Mouse (Mus musculus) frontal cortex, adult (tissue): ENCODE data around the gene Gm7029.

Source experiments
- ATAC-seq: cut with Nextera tagmentation; 2 replicates; pipeline ENCODE4 v1.9.2; 2017; ENCODE audit warnings: mild to moderate bottlenecking, moderate library complexity, mixed read lengths; ENCODE audit not compliant: low TSS enrichment

Gm7029 gene

DNA sequence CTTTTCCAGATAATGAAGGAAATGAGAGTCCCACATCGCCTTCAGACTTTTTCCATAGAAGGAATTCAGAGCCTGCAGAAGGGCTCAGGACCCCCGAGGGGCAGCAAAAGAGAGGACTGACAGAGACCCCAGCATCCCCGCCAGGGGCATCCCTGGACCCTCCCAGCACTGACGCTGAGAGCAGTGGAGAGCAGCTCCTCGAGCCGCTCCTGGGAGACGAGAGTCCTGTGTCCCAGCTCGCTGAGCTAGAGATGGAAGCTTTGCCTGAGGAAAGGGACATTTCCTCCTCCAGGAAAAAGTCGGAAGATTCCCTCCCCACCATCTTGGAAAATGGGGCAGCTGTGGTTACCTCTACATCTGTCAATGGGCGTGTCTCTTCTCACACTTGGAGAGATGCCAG, 39.6 kb downstream of the Gm7029 start:
- no peak for ATAC-seq

DNA sequence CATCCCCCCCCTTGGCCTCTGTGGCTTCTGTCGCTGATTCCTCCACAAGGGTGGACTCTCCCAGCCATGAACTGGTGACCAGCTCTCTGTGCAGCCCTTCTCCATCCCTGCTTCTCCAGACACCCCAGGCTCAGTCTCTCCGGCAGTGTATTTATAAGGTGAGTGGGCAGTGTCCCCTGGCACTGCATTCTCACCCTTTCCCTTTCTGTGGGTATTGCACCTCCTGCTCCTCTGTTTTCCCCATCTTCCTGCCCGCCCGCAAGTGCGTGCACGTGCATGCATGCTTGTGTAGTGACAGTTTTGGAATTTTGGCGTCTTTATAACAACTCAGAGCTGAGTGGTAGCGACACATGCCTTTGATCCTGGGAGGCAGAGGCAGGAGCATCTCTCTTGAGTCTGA, 40.3 kb downstream of the Gm7029 start:
- ATAC-seq: no peak

DNA sequence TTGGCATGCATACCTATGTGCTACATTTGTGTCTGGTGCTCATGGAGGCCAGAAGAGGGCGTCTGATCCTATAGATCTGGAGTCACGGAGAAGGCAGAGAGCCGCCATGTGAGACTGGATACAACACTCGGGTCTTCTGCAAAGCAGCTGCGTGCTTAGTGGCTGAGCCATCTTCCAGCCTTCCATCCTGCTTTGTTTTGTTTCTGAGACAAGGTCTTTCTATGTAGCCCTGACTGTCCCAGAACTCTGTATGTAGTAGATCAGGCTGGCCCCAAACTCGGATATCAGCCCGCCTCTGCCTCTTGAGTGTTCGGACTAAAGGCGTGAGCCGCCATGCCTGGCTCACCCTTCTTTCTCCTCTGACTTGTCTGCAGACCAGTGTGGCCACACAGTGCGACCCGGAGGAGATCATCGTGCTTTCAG, 41.3 kb downstream of the Gm7029 start:
- ATAC-seq: no peak

DNA sequence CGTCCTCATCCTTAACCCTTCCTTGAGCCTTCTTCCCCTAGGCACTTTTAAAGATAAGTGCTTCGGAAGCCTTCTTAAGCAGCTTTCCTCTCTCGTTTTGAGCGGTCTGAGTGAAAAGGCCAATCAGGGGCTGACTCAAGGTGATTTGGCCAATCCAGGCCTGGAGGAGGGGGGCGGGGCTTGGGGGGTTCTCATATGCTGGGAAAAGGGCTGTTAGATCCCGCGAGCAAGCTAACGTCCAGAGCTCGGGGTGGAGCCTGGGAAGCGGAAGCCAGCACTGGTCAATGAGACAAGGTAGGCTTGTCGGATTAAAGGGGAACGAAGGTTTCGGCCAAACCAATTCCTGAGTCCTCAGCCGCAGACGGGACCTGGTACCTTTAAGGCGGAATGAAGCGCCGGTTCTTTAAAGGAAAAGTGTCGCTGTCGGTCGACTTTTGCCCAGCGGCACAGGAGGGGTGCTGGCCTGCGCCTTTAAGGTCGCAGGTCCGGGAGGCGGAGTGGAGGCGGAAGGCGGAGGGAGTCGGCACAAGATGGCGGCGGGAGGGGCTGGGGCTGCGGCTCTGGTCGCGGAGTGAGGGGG, 42.1 kb downstream of the Gm7029 start, which contains the start of the genes Tapbp and Zbtb22:
Gene Tapbp (plus strand): TSS at position 229 of the 580 bp plus-strand sequence.
Gene Zbtb22 (plus strand): TSS at position 234 of the 580 bp plus-strand sequence.
- peak; percentile 82 for ATAC-seq

DNA sequence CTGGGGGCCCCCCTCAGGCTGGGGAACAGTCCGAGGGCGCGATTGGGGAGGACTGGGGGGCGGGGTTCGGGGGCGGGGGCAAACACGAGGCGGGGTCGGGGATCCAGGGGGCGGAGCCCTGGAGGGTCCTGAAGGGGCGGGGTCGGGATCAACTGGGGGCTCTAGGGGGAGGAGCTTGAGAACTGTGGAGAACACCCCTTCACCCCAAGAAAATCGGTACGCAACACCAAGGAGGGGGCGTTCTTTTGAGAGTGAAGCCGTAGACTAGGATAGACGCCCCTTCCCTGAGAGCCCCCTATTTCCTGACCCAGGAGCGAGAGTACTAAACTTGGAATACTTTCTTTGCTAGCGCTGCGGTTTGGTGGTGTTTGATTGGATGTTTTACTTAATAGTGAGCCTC, 42.7 kb downstream of the Gm7029 start:
- no peak for ATAC-seq

DNA sequence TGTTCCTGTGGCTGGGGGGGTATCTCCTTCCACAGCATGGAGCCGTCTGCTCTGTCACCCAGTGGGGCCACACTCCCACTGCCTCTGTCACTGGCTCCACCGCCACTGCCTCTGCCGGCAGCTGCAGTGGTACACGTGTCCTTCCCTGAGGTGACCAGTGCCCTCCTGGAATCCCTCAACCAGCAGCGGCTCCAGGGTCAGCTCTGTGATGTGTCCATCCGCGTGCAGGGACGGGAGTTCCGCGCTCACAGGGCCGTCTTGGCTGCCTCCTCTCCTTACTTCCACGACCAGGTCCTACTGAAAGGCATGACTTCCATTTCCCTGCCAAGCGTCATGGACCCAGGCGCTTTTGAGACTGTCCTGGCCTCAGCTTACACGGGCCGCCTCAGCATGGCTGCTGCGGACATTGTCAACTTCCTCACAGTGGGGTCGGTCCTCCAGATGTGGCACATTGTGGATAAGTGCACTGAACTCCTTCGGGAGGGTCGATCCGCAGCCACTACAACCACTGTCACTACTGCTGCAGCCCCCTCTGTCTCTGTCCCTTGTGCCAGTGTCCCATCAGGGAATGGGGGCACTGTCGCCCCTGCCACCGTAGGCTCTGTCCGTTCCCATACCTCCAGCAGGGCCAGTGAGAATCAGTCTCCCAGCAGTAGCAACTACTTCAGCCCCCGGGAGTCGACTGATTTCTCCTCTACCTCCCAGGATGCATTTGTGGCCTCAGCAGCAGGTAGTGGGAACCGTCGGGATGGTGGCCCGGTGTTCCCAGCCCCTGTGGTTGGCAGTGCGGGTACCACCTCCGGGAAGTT, 43.4 kb downstream of the Gm7029 start:
- no peak for ATAC-seq

DNA sequence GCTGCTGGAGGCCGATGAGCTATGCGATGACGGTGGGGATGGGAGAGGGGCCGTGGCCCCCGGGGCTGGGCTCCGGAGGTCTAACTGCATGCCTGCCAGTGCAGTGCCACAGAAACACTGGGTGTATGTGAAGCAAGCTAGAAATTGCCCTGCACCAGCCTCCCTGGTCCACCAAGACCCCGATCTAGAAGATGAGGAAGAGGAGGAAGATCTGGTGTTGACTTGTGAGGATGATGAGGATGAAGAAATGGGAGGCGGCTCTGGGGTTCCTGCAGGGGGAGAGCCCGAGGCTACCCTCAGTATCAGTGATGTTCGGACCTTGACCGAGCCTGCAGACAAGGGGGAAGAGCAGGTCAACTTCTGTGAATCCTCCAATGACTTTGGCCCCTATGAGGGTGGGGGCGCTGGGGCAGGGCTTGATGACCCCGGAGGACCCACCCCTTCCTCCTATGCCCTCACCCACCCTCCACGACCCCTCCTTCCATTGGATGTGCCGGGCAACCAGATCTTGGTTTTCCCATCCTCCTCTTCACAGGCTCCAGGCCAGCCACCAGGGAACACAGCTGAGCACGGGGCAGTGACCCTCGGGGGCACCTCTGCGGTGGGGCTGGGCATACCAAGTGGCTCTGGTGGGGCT, 44.1 kb downstream of the Gm7029 start:
- ATAC-seq: no peak

DNA sequence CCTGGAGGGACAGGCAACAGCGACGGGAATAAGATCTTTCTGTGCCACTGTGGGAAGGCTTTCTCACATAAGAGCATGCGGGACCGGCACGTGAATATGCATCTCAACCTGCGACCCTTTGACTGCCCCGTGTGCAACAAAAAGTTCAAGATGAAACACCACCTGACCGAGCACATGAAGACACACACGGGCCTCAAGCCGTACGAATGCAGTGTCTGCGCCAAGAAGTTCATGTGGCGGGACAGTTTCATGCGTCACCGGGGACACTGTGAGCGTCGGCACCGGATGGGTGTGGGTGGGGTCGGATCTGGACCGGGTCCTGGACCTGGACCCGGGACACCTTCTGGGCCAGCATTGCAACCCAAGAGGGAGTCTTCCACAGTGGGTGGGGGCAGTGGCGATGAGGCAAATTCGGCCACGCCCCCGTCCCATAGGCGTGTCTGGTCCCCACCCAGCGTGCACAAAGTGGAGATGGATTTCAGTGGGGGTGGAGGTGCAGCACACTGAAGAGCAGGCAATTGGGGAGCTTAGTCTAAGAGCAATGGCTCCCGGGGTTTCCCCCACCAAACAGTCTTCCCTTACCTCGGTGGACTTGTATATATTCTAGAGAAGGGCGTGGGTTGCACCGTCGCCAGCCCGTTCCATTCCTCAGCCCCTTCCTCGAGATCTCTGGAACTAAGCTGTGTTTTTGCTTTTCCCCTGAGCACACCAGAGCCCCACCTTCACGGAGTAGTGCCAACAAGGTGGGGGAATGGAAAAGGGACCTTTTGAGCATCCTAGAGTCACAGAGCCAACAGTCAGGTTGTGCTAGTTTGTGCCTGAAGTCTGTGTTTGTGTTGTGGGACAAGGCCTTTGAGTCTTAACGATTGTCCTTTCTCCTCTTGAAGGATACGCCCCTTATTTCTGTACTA, 44.9 kb downstream of the Gm7029 start:
- no peak for ATAC-seq

DNA sequence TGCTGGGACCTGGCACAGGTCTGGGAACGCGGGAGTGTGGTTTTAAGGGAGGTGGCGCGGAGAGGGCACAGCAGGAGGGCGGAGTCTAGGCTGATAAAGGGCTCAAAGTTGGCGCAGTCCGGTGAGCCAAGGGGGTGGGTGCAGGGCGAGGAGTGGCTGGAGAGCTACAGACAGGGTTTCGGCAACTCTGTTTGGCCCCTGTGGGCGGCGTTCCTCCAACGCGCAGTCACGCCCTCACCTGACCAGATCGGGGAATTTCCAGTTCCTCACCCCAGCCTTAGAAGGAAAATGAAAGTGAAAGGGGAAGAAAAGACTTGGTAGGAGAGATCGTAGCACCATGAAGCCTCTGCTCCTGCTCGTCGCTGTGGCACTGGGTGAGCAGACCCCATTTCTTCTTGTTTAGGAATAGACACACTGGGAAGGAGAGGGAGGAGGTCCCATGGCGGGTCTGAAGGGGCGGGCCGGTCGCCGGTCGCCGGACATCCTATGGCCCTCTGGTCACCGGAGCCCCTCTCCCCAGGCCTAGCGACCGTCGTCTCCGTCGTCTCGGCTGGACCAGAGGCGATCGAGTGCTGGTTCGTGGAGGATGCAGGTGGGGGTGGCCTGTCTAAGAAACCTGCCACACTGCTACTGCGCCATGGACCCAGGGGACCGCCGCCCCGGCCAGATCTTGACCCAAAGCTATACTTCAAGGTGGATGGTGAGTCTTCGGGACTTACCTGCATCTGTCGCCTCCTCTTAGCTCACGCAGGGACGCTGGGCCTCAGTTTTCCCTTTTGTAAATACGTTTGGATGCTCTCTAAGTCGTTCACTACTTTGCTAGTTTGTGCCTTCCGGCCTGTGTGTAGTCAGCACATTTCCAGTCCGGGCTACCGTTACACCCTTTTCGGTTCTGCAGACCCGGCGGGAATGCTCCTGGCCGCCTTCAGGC, 46.0 kb downstream of the Gm7029 start:
- ATAC-seq: peak; percentile 6; the same call in 1 of the 2 replicates

DNA sequence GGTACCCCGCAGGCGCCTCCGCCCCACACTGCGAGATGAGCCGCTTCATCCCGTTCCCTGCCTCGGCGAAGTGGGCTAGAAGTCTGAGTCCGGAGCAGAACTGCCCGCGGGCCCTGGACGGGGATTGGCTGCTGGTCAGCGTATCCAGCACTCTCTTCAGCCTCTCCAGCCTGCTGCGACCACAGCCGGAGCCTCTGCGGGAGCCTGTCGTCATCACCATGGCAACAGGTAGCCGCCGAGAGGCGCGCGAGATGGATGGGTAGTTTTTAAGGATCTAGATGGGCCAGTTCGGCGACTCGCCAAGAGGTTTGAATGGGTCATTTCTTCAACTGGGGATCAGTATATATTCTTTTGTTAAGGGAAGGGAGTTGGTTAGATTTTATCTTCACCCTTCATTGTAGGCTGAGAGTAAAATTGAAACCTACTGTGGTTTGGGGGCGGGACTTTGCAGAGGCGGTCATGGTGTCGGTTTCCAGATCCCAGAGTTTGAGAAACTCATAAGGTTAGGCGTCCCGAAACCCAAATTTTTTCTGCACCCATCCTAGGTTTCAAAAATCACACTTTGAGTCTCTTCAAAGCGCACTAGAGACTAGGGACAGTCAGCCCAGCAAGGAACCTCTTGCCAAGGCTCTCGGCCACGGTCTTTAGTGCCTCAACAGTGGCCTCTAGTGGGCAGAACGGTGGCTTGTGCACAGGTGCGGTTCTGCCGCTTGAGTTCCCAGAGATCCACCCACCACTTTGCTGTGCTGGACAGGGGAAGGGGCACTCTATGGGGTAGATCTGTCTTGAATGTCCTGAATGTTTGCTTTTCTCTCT, 46.9 kb downstream of the Gm7029 start:
- peak; percentile 35 for ATAC-seq

DNA sequence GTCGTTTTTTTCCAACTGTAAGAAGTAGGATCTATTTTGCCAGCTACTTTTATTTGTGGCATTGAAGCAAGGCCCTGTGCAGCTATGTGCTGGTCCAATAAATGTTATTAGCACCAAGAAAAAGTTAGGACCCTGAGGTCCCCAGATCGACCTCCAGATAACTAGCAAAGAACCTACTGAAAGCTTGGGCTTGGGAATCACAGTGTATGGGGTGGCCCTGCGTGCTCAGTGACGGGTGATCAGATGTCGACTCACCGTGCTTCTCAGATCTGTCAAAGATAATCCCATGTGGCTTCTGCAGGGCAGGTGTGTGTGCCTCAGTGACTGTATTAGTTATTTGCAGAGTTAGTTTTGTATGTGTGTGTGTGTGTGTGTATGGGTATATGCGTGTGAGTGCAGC, 47.7 kb downstream of the Gm7029 start:
- no peak for ATAC-seq
